Comparison of ENCODE assay signal across 8 mouse cellular contexts in the genomic region with DNA sequence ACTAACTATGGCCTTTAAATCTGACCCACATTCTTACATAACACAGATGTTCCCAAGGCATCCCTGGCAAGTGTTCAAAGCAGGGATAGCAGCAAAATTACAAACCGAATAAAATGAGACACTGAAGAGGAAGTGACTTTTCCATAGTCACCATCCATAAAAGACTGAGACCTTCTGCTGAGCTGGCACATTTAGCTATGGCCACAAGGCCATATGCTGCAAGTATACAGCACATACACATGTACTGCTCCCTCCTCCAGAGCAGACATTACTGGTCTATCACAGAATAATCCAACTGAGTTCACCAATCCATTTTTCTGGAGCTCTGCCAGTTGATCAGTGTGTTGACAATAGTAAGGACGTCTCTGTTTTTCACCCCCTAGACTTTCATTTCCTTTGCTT.
DNase-seq lines count a peak whose midpoint lies in the region; ATAC-seq and TF ChIP-seq lines count a peak whose summit lies in the region.
"Had no signal": no experiment of that assay in that cellular context is flagged by ENCODE, and none has a peak within 500 bp of the region (broad histone marks: within the 10 kb centered on the region; RNA-seq: fewer than 3 reads in every experiment).

No protein-coding gene starts in this region.

- peak; percentile 76 for ATAC-seq in CD4-positive, CD25-positive, alpha-beta regulatory T cell, adult 4 months

- H3K4me1 ChIP-seq in bone marrow macrophage, adult 2 months (ENCODE audit: control insufficient read depth, insufficient read depth, low read length): peaks cover 37% of the 10 kb centered on the region

- peak; percentile 38 for DNase-seq in layer of hippocampus, adult 11-12 months (ENCODE audit: low spot score)
- DNase-seq in layer of hippocampus, adult 9-10 months (ENCODE audit: low spot score): no peak
- DNase-seq in naive thymus-derived CD4-positive, alpha-beta T cell, adult 2 months (ENCODE audit: low read depth): peak; percentile 39
- DNase-seq in urinary bladder, postnatal 10 days (ENCODE audit: low spot score): no peak
- DNase-seq in testis, postnatal 14 days (ENCODE audit: low spot score): no peak
- DNase-seq: heart, postnatal 14 days had no signal

- TF ChIP-seq POLR2A in bone marrow macrophage, adult 2 months (IDR thresholded peaks at IDR 0.05; ENCODE audit: borderline replicate concordance, low read depth, low read length): no peak

- TF ChIP-seq CTCF in bone marrow macrophage, adult 2 months (IDR thresholded peaks at IDR 0.05; ENCODE audit: low read depth, low read length): no peak

- H3K27ac ChIP-seq in bone marrow macrophage, adult 2 months (ENCODE audit: insufficient read depth, low read depth, low read length): peak overlapping the region; percentile 40

- no peak overlapping the region for H3K4me3 ChIP-seq in bone marrow macrophage, adult 2 months (ENCODE audit: insufficient read depth, low read length)

Comparison
In these comparisons a context has a peak if more than half of its experiments do, and no peak if none do; other contexts are left out.
1. DNase-seq: peak in layer of hippocampus, adult 11-12 months (single experiment) and naive thymus-derived CD4-positive, alpha-beta T cell, adult 2 months (single experiment); none in layer of hippocampus, adult 9-10 months (single experiment), urinary bladder, postnatal 10 days (single experiment) and testis, postnatal 14 days (single experiment).